Mouse (Mus musculus) embryo, embryonic 10 days (tissue): ENCODE data around the gene Slc50a1.

Source experiments
- DNase-seq: peaks from one replicate; pipeline ENCODE4 v3.0.0-alpha.2; 2015; ENCODE audit warnings: low spot score

Gene Slc50a1

GRCm38 (mm10) chr3:89294195-89294594 lies 23.8 kb upstream of the Slc50a1 start:
- DNase-seq: no peak

- no peak for DNase-seq
Measured at GRCm38 (mm10) chr3:89293247-89293918, 23.0 kb upstream of the Slc50a1 start.

GRCm38 (mm10) chr3:89292303-89292702 lies 21.9 kb upstream of the Slc50a1 start:
- DNase-seq: no peak

- DNase-seq: no peak
Measured at GRCm38 (mm10) chr3:89291874-89292273, 21.5 kb upstream of the Slc50a1 start.

DNA sequence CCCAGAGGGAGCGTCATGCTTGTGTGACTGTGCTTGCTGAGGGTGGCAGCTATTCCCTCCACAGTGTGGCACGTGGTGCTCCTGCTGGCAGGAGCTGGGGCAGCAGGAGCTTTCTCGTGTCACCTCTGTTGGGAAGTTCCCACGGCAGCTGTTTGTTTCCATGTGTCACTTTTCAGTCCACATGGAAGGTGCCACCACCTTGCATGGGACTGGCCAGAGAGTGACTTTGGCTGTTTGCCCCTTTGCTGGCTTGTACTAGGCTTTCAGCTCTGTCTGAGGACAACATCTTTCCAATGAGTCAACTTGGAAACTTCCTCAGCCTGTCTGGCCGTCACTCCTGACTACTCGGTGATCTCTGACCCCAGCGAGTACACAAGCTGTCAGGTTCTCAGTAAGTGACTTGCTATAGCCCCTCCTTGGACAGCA lies 18.1 kb upstream of the Slc50a1 start:
- peak; percentile 29 for DNase-seq

DNA sequence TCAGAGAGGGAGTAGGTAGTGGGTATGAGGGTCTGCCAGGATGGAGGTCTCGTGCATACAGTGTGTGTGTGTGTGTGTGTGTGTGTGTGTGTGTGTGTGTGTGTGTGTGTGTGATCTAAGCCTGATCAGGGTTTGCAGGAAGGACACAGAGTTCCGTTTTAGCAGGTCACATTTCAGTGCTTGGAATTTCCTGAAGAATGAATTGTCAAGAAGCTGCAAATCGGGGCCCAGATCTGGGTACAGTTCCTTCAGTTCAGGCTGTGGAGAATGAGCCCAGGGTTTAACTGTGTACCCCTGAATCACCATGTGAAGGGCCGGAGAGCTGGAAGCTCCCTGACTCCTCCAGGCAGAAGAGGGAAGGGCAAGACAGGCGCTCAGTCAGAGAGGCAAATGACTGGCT lies 16.9 kb upstream of the Slc50a1 start:
- DNase-seq: no peak

DNA sequence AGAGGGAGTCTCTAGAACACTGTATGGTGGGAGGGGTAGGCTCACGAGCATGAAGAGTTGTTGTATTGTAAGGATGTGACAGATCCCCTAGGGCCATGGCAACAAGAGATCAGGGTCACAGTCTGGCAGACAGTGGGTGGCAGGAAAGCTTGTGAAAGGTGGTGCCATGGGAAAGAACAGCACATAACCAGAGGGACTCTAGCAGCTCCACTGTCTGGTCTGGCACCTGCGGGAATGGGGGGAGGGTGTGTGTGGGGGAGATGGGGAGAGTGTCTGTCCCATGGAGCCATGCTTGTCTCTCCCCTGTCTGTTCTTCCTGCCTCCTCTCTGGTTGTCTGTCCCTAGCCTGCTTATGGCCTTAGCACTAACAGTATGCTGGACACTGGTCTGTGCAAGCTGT lies 15.2 kb upstream of the Slc50a1 start:
- DNase-seq: no peak

DNA sequence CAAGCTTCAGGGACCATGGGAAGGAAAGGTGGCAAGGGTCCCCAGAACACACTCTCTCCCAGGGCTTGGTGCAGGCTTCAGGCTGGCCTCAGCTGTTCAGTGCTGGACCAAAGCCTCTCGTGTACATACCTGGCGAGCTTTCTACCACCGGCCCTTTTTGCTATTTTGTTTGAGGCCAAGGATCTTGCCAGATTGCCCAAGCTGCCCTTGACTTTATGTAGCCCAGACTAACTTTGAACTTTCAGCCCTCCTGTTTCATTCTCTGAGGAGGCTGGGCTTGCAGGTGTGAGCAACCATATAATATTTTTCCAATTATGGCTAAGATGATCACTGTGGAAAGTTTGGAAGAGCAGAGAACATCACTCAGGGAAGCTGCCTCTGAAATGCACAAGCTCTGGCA lies 13.9 kb upstream of the Slc50a1 start:
- DNase-seq: no peak

DNA sequence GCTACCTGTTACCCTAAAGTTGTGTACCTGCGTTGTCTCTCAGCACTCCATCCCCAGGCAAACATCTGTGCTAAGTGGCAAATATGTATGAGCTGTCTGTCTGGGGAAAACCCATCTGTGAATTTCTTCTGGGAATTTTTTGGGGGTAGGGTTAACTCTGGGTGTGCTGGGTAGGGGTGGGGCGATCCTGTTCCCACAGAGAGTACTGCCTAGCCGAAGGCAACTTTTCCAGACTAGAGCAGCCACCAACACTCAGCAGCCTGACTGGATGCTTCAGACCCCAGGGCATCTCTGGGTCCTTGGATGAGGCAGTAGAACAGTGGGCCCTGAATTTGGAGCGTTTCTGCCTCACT lies 11.9 kb upstream of the Slc50a1 start:
- no peak for DNase-seq

GRCm38 (mm10) chr3:89281579-89282290 lies 11.4 kb upstream of the Slc50a1 start:
- peak; percentile 96 for DNase-seq

GRCm38 (mm10) chr3:89280606-89281511 lies 10.5 kb upstream of the Slc50a1 start, which contains the start of gene Efna1:
Efna1 (minus strand) TSS chr3:89281142.
- DNase-seq: peak; percentile 72

DNA sequence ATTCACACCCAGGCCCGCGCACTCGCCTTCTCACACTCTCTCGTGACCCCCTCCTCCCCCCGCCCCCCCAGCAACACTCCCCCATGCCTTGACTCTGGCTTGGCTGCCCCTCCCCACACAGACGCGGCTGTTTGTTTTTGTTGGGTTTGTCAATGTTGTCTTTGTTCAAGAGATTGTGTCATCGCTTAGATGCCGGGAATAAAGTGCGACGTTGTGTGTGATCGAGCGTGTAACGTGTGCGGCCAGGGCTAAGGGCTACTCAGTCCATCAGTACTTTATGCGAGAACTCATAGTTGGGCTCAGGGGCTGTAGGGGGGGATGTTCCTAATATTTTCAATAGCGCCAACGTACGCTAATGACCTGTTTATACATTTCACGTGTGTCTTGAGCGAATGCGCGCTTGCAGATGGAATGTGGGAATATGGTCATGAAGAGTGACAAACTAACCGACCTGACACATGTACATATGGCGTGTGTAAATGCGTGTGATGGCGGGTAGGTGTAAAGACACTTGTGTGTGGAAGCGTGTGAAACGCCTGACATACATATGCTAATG lies 9.8 kb upstream of the Slc50a1 start:
- DNase-seq: peak; percentile 63

DNA sequence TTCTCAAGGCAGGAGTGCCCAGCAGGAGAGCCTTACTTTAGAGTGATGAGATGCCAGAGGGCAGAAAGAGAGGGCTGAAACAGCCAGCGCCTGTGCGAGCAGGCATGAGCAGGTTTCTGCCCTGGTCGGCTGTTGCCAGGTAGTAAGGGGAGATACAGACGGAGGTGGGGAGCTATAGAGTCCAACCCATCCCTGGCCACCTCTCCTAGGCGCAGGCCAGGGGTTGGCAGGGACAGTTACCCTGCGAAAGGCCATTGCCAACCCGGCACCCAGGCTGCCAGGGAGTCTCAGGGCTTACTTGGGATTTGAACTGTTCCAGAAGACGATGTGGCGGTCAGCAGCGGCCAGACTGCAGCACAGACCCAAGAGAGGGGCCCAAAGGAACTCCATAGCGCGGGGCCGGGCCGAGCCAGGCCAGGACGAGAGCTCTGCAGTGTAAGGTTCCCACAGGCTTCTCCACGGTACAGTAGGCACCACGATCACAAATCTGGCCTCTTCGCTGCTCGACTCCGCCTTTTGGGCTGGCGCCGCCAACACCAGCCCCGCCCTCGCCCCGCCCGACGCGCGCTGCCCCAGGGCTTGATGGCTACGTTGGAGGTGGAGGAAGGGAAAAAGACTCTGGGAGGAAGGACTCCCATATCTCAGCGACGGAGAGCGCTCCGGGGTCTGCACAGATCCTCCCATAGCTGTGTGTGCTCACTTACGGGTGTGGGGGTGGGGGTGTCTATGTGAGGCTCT lies 9.0 kb upstream of the Slc50a1 start:
- peak; percentile 89 for DNase-seq

GRCm38 (mm10) chr3:89278643-89279042 lies 8.3 kb upstream of the Slc50a1 start:
- no peak for DNase-seq

GRCm38 (mm10) chr3:89278107-89278506 lies 7.7 kb upstream of the Slc50a1 start:
- no peak for DNase-seq

DNA sequence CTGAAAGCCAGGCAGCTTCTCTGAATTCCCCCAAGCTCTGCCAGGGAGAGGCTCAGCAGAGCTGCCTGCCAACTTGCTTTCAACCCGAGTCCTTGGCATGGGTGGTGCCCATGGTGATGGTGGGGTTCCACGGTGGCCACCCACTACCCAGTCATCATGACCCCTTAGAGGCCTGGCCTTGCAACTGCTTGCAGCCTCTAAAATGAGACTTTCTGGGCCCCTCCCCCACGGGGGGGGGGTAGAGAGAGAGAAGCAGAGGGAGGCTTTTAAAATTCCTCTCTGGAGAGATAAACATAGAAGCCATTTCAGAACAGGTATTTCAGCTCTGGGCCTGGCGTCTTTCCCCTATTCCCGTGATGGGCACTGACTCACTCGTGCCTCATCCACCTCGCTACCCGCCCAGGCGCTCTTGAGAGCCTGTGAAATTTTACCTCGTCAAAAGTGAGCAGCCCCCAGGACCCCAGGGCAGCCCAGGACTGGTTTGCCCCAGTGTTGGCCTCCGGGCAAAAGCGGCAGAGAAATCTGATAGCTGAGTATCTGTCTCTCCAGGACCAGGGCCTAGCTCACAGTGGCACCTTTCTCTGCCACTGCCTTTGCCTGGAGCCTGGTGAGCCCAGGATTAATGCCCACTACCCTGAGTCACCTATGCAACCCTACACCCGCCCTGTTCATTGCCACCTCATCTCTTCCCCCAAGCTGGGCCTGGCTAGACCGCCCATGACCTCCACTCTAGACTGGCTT lies 7.1 kb upstream of the Slc50a1 start:
- DNase-seq: no peak

DNA sequence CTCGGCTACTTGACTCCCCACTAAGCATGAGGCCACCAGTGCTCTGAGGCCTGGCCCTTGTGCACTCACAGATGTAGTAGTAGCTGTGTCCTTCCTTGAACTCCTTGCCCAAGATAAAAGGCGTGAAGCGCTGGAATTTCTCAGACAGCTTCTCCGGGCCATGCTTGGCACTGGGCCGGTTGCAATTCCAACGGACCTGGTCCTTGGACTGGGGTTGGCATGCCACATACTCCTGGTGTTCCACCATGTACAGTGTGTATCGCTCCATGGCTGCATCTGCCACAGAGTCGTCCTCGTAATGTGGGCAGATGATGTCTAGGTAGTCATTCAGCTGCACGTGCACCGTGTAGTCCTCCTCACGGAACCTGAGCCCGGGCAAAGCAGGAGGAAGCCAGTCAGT lies 5.7 kb upstream of the Slc50a1 start:
- DNase-seq: no peak

DNA sequence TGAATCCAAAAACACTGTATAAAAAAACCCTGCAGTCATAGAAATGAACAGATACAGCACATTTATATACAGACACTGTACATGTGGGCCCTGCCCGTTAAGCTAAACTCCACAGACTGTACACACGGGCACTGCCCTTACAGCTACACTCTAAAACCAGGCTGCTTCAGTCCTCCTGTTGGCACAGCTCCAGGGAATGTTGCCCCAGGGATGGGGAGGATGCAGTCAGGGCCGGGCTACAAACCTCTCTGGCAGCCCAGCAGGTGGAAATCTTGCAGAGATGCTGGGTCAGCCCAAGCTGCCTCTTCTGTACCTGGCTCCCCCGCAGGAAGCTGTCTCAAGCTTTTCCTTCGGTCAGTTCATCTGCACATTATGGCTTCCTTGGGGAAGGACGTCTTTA lies 1.4 kb upstream of the Slc50a1 start:
- DNase-seq: no peak

- no peak for DNase-seq
Measured at GRCm38 (mm10) chr3:89270891-89271290, 521 bp upstream of the Slc50a1 start.

GRCm38 (mm10) chr3:89268916-89269315 lies 1.5 kb downstream of the Slc50a1 start:
- DNase-seq: no peak

DNA sequence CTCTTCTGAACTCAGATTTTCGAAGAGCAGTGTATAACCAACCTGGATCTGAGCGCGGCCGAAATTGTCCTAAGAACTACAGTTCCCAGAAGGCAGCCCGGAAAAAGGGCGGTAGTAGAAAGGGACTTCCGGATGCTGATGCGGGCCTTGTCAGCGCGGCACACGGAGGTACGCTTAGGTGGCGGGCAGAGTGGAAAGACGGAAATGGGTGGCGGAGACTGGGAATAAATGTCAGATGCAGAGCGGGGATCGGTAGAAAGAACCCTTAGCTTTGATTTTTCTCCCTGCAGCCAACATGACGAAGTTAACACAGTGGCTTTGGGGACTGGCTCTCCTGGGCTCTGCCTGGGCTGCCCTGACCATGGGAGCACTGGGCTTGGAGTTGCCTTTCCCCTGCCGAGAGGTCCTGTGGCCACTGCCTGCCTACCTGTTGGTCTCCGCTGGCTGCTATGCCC lies 3.9 kb downstream of the Slc50a1 start:
- peak; percentile 95 for DNase-seq
